ENCODE assay signal across 14 mouse cellular contexts in genomic region chr5:113206670-113207352, GRCm38 (mm10). TPM values are rescaled to one million over a fixed set of nuclear protein-coding genes. Genes with fewer than 3 reads are reported as not detected.
DNase-seq lines count a peak whose midpoint lies in the region; ATAC-seq and TF ChIP-seq lines count a peak whose summit lies in the region.
"Had no signal": no experiment of that assay in that cellular context is flagged by ENCODE, and none has a peak within 500 bp of the region (broad histone marks: within the 10 kb centered on the region; RNA-seq: fewer than 3 reads in every experiment).

No protein-coding gene starts in this region.

- no peaks in the 10 kb centered on the region for H3K9me3 ChIP-seq in heart, embryonic 11.5 days (replicated peaks; ENCODE audit: control insufficient read depth, low read length)
- no peaks in the 10 kb centered on the region for H3K9me3 ChIP-seq in lung, embryonic 14.5 days (ENCODE audit: low read depth, low read length)
- H3K9me3 ChIP-seq in heart, embryonic 14.5 days (ENCODE audit: control insufficient read depth, low read length), result no peaks in the 10 kb centered on the region
- H3K9me3 ChIP-seq: forebrain, embryonic 15.5 days had no signal

- H3K4me3 ChIP-seq in heart, embryonic 11.5 days (ENCODE audit: low read depth, low read length), result no peak overlapping the region
- H3K4me3 ChIP-seq in lung, embryonic 14.5 days (ENCODE audit: low read depth, low read length), result no peak overlapping the region
- H3K4me3 ChIP-seq in lung, adult 2 months (replicated peaks; ENCODE audit: extremely low read depth, low read depth, low read length), result no peak overlapping the region
- no peak overlapping the region for H3K4me3 ChIP-seq in heart, embryonic 14.5 days (ENCODE audit: control insufficient read depth in 1 of 2, insufficient read depth in 1 of 2, low read depth in 1 of 2, low read length in 2 of 2)
- H3K4me3 ChIP-seq in myocyte, result no peak overlapping the region
- H3K4me3 ChIP-seq: forebrain, embryonic 15.5 days had no signal

- H3K27ac ChIP-seq in heart, embryonic 11.5 days (ENCODE audit: low read depth, low read length), result peak overlapping the region; percentile 25
- 0 out of 2 replicates have a peak overlapping the region, but pooled peaks have one; percentile 20 for H3K27ac ChIP-seq in lung, embryonic 14.5 days (ENCODE audit: low read depth)
- H3K27ac ChIP-seq in heart, embryonic 14.5 days (replicated peaks in 1 of 2; ENCODE audit: control insufficient read depth in 1 of 2, insufficient read depth in 1 of 2, low read depth in 2 of 2, low read length in 2 of 2), result peak overlapping the region; percentile 55 to 90
- H3K27ac ChIP-seq: forebrain, embryonic 15.5 days had no signal

- TF ChIP-seq CTCF in lung, embryonic 14.5 days (IDR thresholded peaks at IDR 0.05; ENCODE audit: low read depth), result no peak
- no peak for TF ChIP-seq CTCF in lung, adult 2 months (IDR thresholded peaks at IDR 0.05; ENCODE audit: insufficient read depth, low read length)

- no peak overlapping the region for H3K9ac ChIP-seq in heart, embryonic 11.5 days (ENCODE audit: low read depth, low read length)
- H3K9ac ChIP-seq in lung, embryonic 14.5 days, result no peak overlapping the region
- H3K9ac ChIP-seq in heart, embryonic 14.5 days (ENCODE audit: low read length), result no peak overlapping the region
- H3K9ac ChIP-seq: forebrain, embryonic 15.5 days had no signal

- TF ChIP-seq POLR2A in lung, adult 2 months (IDR thresholded peaks at IDR 0.05; ENCODE audit: borderline replicate concordance, extremely low read depth, low read depth, low read length), result no peak
- no peak for TF ChIP-seq POLR2A in myocyte (IDR thresholded peaks at IDR 0.05; ENCODE audit: insufficient read length, low read depth)

- intact Hi-C loops in heart, postnatal 36 days (cut with DNase I), result no loop called here

- no peaks in the 10 kb centered on the region for H3K79me2 ChIP-seq in myocyte (ENCODE audit: control insufficient read depth, insufficient read depth)

- H3ac ChIP-seq in myocyte (ENCODE audit: control insufficient read depth, insufficient read length), result no peak overlapping the region

- 34% methylated on average over 9 of the region's 9 CpGs for WGBS in heart, embryonic 11.5 days (ENCODE audit: insufficient replicate concordance)
- WGBS in lung, embryonic 14.5 days, result 33% methylated on average over 9 of the region's 9 CpGs
- 23% methylated on average over 9 of the region's 9 CpGs for WGBS in lung, adult 2 months
- 35% methylated on average over 9 of the region's 9 CpGs for WGBS in heart, embryonic 14.5 days

- H3K4me1 ChIP-seq in heart, embryonic 11.5 days (ENCODE audit: control insufficient read depth, insufficient read depth, low read length), result peaks cover 15% of the 10 kb centered on the region
- peaks cover 15% of the 10 kb centered on the region for H3K4me1 ChIP-seq in lung, embryonic 14.5 days (ENCODE audit: insufficient read depth)
- H3K4me1 ChIP-seq in lung, adult 2 months (ENCODE audit: control insufficient read depth, insufficient read depth, low read length), result peaks cover 26% of the 10 kb centered on the region
- H3K4me1 ChIP-seq in heart, embryonic 14.5 days (ENCODE audit: control insufficient read depth in 2 of 2, insufficient read depth in 2 of 2, low read length in 2 of 2), result peaks cover 19 to 28% of the 10 kb centered on the region in 2 experiments

- H3K27me3 ChIP-seq in heart, embryonic 11.5 days (ENCODE audit: control insufficient read depth, insufficient read depth, low read length), result no peaks in the 10 kb centered on the region
- H3K27me3 ChIP-seq in lung, embryonic 14.5 days (ENCODE audit: insufficient read depth, low read length), result no peaks in the 10 kb centered on the region
- no peaks in the 10 kb centered on the region for H3K27me3 ChIP-seq in heart, embryonic 14.5 days (ENCODE audit: control insufficient read depth, insufficient read depth, low read length)
- no peaks in the 10 kb centered on the region for H3K27me3 ChIP-seq in myocyte (ENCODE audit: control insufficient read depth, insufficient read depth, insufficient read length)
- H3K27me3 ChIP-seq: forebrain, embryonic 15.5 days had no signal

- H3K4me2 ChIP-seq in heart, embryonic 11.5 days, result no peak overlapping the region
- H3K4me2 ChIP-seq in lung, embryonic 14.5 days, result no peak overlapping the region
- H3K4me2 ChIP-seq in heart, embryonic 14.5 days (ENCODE audit: low read length), result no peak overlapping the region
- peak overlapping the region; percentile 38 for H3K4me2 ChIP-seq in myocyte (ENCODE audit: low read depth)
- H3K4me2 ChIP-seq: forebrain, embryonic 15.5 days had no signal

- no peak for DNase-seq in heart, postnatal 36 days
- DNase-seq in lung, embryonic 14.5 days, result peak; percentile 57
- DNase-seq in lung, adult 2 months, result no peak
- no peak for DNase-seq in right cerebral cortex, postnatal 14 days

- 0 out of 2 replicates have a peak, but pooled peaks have one; percentile 33 for ATAC-seq in heart, embryonic 11.5 days (replicated peaks; ENCODE audit: insufficient number of reproducible peaks, low FRiP score, low TSS enrichment)
- no peak for ATAC-seq in lung, embryonic 14.5 days (ENCODE audit: insufficient read depth)
- no peak for ATAC-seq in heart, embryonic 14.5 days (ENCODE audit: insufficient number of reproducible peaks, insufficient read depth, low FRiP score, low read depth)
- no peak for ATAC-seq in erythroid progenitor cell, adult 5-6 weeks (replicated peaks; ENCODE audit: low FRiP score, poor library complexity, severe bottlenecking)
- ATAC-seq: forebrain, embryonic 15.5 days; midbrain, embryonic 16.5 days had no signal

- H3K36me3 ChIP-seq in heart, embryonic 11.5 days (ENCODE audit: control insufficient read depth, insufficient read depth, low read length), result no peaks in the 10 kb centered on the region
- H3K36me3 ChIP-seq in lung, embryonic 14.5 days (ENCODE audit: insufficient read depth), result no peaks in the 10 kb centered on the region
- H3K36me3 ChIP-seq in heart, embryonic 14.5 days (ENCODE audit: control insufficient read depth, insufficient read depth, low read length), result no peaks in the 10 kb centered on the region
- H3K36me3 ChIP-seq in myocyte (ENCODE audit: control insufficient read depth, insufficient read depth), result no peaks in the 10 kb centered on the region
- H3K36me3 ChIP-seq: forebrain, embryonic 15.5 days had no signal

TF ChIP-seq in myocyte, 11 proteins besides CTCF, POLR2A, EP300 and RAD21:
- TF ChIP-seq USF1 (IDR thresholded peaks at IDR 0.05; ENCODE audit: low read depth) (peak; percentile 48), MYOD1 (IDR thresholded peaks at IDR 0.05; ENCODE audit: control insufficient read depth in 1 of 3, insufficient read length in 2 of 3, low read depth in 2 of 3) (peak; percentile 67 to 91 (median 91)), MYOG (IDR thresholded peaks at IDR 0.05; ENCODE audit: control insufficient read depth in 1 of 3, insufficient read depth in 1 of 3, insufficient read length in 2 of 3, low read depth in 2 of 3) (peak in 2 of 3 experiments; percentile 41 to 47), POLR2AphosphoS2 (IDR thresholded peaks at IDR 0.05; ENCODE audit: insufficient read length, low read depth) (no peak), TCF12 (IDR thresholded peaks at IDR 0.05; ENCODE audit: insufficient read depth, poor library complexity, severe bottlenecking) (peak; percentile 69)

RNA-seq across cellular contexts. Expression of gene 2900026A02Rik, which starts 14.2 kb away (rescaled TPM):
- 7.0 and 9.7 TPM in 2 replicates for polyA plus RNA-seq in heart, embryonic 11.5 days (2014; fragmentation: Nextera tagmentation; extraction: Ambion mirVana)
- total RNA-seq in heart, postnatal 36 days (2021), result 10 to 100 TPM; 21.0 to 23.6 TPM
- 6.9 TPM in 2 replicates for polyA plus RNA-seq in lung, embryonic 14.5 days (2014; fragmentation: Nextera tagmentation; extraction: Ambion mirVana)
- 29.0 and 32.0 TPM in 2 replicates for polyA plus RNA-seq in lung, adult 2 months (2012; rRNA removed)
- polyA plus RNA-seq in heart, embryonic 14.5 days (2014; fragmentation: Nextera tagmentation; extraction: Ambion mirVana), result 10.3 TPM in 2 replicates
- 16.6 TPM for polyA plus RNA-seq in myocyte (2012; fragmentation: generic; extraction: Trizol)
- 1.8 and 2.1 TPM in 2 replicates for total RNA-seq in erythroid progenitor cell, adult 5-6 weeks (2015; ENCODE audit: low replicate concordance)
- 0.13 TPM in 1 of 2 replicates, not detected in the other for total RNA-seq in erythroid progenitor cell, adult 5-6 weeks (2017; ENCODE audit: low replicate concordance)

RNA-seq across cellular contexts. Expression of gene Tmem211, which starts 19.9 kb away (rescaled TPM):
- not detected in 2 replicates for polyA plus RNA-seq in heart, embryonic 11.5 days (2014; fragmentation: Nextera tagmentation; extraction: Ambion mirVana)
- total RNA-seq in heart, postnatal 36 days (2021), result not detected
- polyA plus RNA-seq in lung, embryonic 14.5 days (2014; fragmentation: Nextera tagmentation; extraction: Ambion mirVana), result not detected in 2 replicates
- 0.08 TPM in 1 of 2 replicates, not detected in the other for polyA plus RNA-seq in lung, adult 2 months (2012; rRNA removed)
- not detected in 2 replicates for polyA plus RNA-seq in heart, embryonic 14.5 days (2014; fragmentation: Nextera tagmentation; extraction: Ambion mirVana)
- polyA plus RNA-seq in myocyte (2012; fragmentation: generic; extraction: Trizol), result not detected
- not detected in 2 replicates for total RNA-seq in erythroid progenitor cell, adult 5-6 weeks (2015; ENCODE audit: low replicate concordance)
- total RNA-seq in erythroid progenitor cell, adult 5-6 weeks (2017; ENCODE audit: low replicate concordance), result not detected in 2 replicates
- total RNA-seq: CH12.LX; granulocyte monocyte progenitor cell, adult 5-6 weeks had no signal
- polyA plus RNA-seq: forebrain, embryonic 15.5 days; large intestine, adult 2 months; limb, embryonic 11.5 days; midbrain, embryonic 16.5 days had no signal

Comparison
In these comparisons a context has a peak if more than half of its experiments do, and no peak if none do; other contexts are left out.
1. H3K27ac ChIP-seq: peak in every context shown above with its lines; median percentile 72 in heart, embryonic 14.5 days; 25 in heart, embryonic 11.5 days; 20 in lung, embryonic 14.5 days.